Mouse (Mus musculus): ENCODE data around the gene Olfr308. TPM values are rescaled to one million over a fixed set of nuclear protein-coding genes. Genes with fewer than 3 reads are reported as not detected.

Olfr308 gene
- polyA plus RNA-seq, 1 experiment from 2014 or later, result not detected

Small RNAs within 50 kb of the gene (microRNA-seq; reads per million reads assigned to microRNA genes)
- not detected for gene Gm23192

Other genes with a start within 250 kb of the Olfr308 start
- gene Vmn2r75, start 153.9 kb downstream of the Olfr308 start, polyA plus RNA-seq (2014; fragmentation: Nextera tagmentation; extraction: Ambion mirVana), result not detected in 2 replicates
- gene Vmn2r76, start 79.3 kb downstream of the Olfr308 start, polyA plus RNA-seq (2014; fragmentation: Nextera tagmentation; extraction: Ambion mirVana), result not detected in 2 replicates
- not detected in 2 replicates for gene Olfr310, start 48.5 kb downstream of the Olfr308 start, polyA plus RNA-seq (2014; fragmentation: Nextera tagmentation; extraction: Ambion mirVana)
- gene Olfr309, start 11.9 kb downstream of the Olfr308 start, polyA plus RNA-seq (2014; fragmentation: Nextera tagmentation; extraction: Ambion mirVana), result not detected in 2 replicates
- not detected in 2 replicates for gene Olfr307, start 12.0 kb upstream of the Olfr308 start, polyA plus RNA-seq (2014; fragmentation: Nextera tagmentation; extraction: Ambion mirVana)
- gene Olfr305, start 41.3 kb upstream of the Olfr308 start, polyA plus RNA-seq (2014; fragmentation: Nextera tagmentation; extraction: Ambion mirVana), result not detected in 2 replicates
- gene Olfr304, start 61.0 kb upstream of the Olfr308 start, polyA plus RNA-seq (2014; fragmentation: Nextera tagmentation; extraction: Ambion mirVana), result not detected in 2 replicates
- not detected in 2 replicates for gene Olfr303, start 72.2 kb upstream of the Olfr308 start, polyA plus RNA-seq (2014; fragmentation: Nextera tagmentation; extraction: Ambion mirVana)
- gene Olfr301, start 78.2 kb upstream of the Olfr308 start, polyA plus RNA-seq (2014; fragmentation: Nextera tagmentation; extraction: Ambion mirVana), result not detected in 2 replicates
- not detected in 2 replicates for gene Olfr299, start 134.3 kb upstream of the Olfr308 start, polyA plus RNA-seq (2014; fragmentation: Nextera tagmentation; extraction: Ambion mirVana)
- gene Olfr298, start 166.9 kb upstream of the Olfr308 start, polyA plus RNA-seq (2014; fragmentation: Nextera tagmentation; extraction: Ambion mirVana), result not detected in 2 replicates
- not detected in 2 replicates for gene Olfr297, start 194.3 kb upstream of the Olfr308 start, polyA plus RNA-seq (2014; fragmentation: Nextera tagmentation; extraction: Ambion mirVana)

Measured in midbrain, embryonic 11.5 days (tissue).